Mouse (Mus musculus) heart, postnatal 0 days (tissue): ENCODE measurements around the gene Ppp2r1b. TPM values are rescaled to one million over a fixed set of nuclear protein-coding genes. Genes with fewer than 3 reads are reported as not detected.
A peak's percentile ranks its signal among the peaks of the same experiment; 100 is the strongest.

Source experiments
- ATAC-seq: fragments of 200-750 bp; cut with Nextera tagmentation; 2 replicates; pipeline ENCODE4 v1.8.0; 2017; ENCODE audit warnings: low read depth, moderate number of reproducible peaks, moderate library complexity; ENCODE audit not compliant: insufficient read depth
- DNase-seq: peaks from one replicate; pipeline ENCODE4 v3.0.0-alpha.2; 2016; ENCODE audit warnings: low spot score
- H3K27ac ChIP-seq: fragments of 300-500 bp; sonication (generic); 2 replicates; pipeline ENCODE4 v1.5.1; 2014; ENCODE audit warnings: low read depth, mild to moderate bottlenecking
- H3K27me3 ChIP-seq: fragments of 300-500 bp; sonication (generic); 2 replicates; pipeline ENCODE4 v1.6.1; 2014; ENCODE audit warnings: low read length, mixed read lengths; ENCODE audit not compliant: control insufficient read depth, insufficient read depth
- H3K36me3 ChIP-seq: fragments of 300-500 bp; sonication (generic); replicated peaks from 2 replicates; pipeline ENCODE4 v1.6.1; 2014; ENCODE audit warnings: low read length, mixed read lengths; ENCODE audit not compliant: control insufficient read depth, insufficient read depth
- H3K4me1 ChIP-seq: fragments of 300-500 bp; sonication (generic); 2 replicates; pipeline ENCODE4 v1.6.1; 2014; ENCODE audit warnings: antibody characterized with exemption; ENCODE audit not compliant: control insufficient read depth, insufficient read depth
- H3K4me2 ChIP-seq: fragments of 300-500 bp; sonication (generic); 2 replicates; pipeline ENCODE4 v1.6.1; 2014; ENCODE audit warnings: low read depth, mild to moderate bottlenecking, low read length, moderate library complexity
- H3K4me3 ChIP-seq: fragments of 300-500 bp; sonication (generic); 2 replicates; pipeline ENCODE4 v1.5.1; 2014; ENCODE audit warnings: low read depth, low read length
- H3K9ac ChIP-seq: fragments of 300-500 bp; sonication (generic); replicated peaks from 2 replicates; pipeline ENCODE4 v1.6.1; 2014; ENCODE audit warnings: low read depth, low read length, mixed read lengths
- H3K9me3 ChIP-seq: fragments of 300-500 bp; sonication (generic); replicated peaks from 2 replicates; pipeline ENCODE4 v1.6.1; 2016; ENCODE audit warnings: low read length; ENCODE audit not compliant: control insufficient read depth
- CTCF ChIP-seq: IDR thresholded peaks from 2 replicates; pipeline ENCODE4 v1.5.1; 2016; ENCODE audit warnings: antibody characterized with exemption, control low read depth, low read depth
- EP300 ChIP-seq: IDR thresholded peaks from 2 replicates; pipeline ENCODE4 v1.6.1; 2016; ENCODE audit warnings: antibody characterized with exemption, low read depth
- WGBS: fragments of 180-500 bp; shearing (Covaris S2); extraction: QIAGEN DNeasy Blood & Tissue Kit; methylation state at CpG from one replicate; pipeline ENCODE4 v1.1.7; 2014; 5-methylcytosine and 5-hydroxymethylcytosine counted together
- polyA plus RNA-seq: library from polyadenylated mRNA; unstranded; fragments of >200 nt; fragmentation: Nextera tagmentation; extraction: Ambion mirVana; gene quantifications from 2 replicates; pipeline ENCODE4 v1.2.1, GENCODE M21; 2015
- total RNA-seq: library from RNA; depleted of rRNA; stranded (reverse); fragments of >200 nt; gene quantifications from 2 replicates; pipeline ENCODE4 v1.2.3, GENCODE M21; 2014; ENCODE audit warnings: low replicate concordance

Gene Ppp2r1b
- total and polyA plus RNA-seq, 2 experiments from 2014 or later = 15.3 to 17.8 TPM

- Histone ChIP-seq H3K4me2 (no peak overlapping the region), H3K36me3 (peaks cover 43% of the 10 kb centered on the region), H3K9me3 (no peaks in the 10 kb centered on the region), H3K9ac (no peak overlapping the region), H3K4me1 (peaks cover 24% of the 10 kb centered on the region), H3K4me3 (no peak overlapping the region), H3K27me3 (no peaks in the 10 kb centered on the region), H3K27ac (no peak overlapping the region)
- DNase-seq (no peak), ATAC-seq (no peak)
- WGBS = 83% methylated on average over 18 of the region's 18 CpGs
- TF ChIP-seq EP300 (no peak), CTCF (no peak)
Observed at GRCm38 (mm10) chr9:50861119-50861839, 16.2 kb downstream of the Ppp2r1b start.

- Histone ChIP-seq H3K9me3 (no peaks in the 10 kb centered on the region), H3K4me1 (peaks cover 14% of the 10 kb centered on the region), H3K36me3 (peaks cover 68% of the 10 kb centered on the region), H3K4me2 (no peak overlapping the region), H3K27me3 (no peaks in the 10 kb centered on the region), H3K9ac (no peak overlapping the region), H3K4me3 (no peak overlapping the region), H3K27ac (peak overlapping the region; percentile 90)
- TF ChIP-seq CTCF = no peak
- TF ChIP-seq EP300 = no peak
- WGBS = 55% methylated on average over 4 of the region's 4 CpGs
- DNase-seq = no peak
- no peak for ATAC-seq
Observed at GRCm38 (mm10) chr9:50863824-50864223, 18.7 kb downstream of the Ppp2r1b start.

- Histone ChIP-seq H3K9ac (no peak overlapping the region), H3K4me1 (peaks cover 14% of the 10 kb centered on the region), H3K4me2 (peak overlapping the region; percentile 45), H3K27ac (peak overlapping the region; percentile 90), H3K4me3 (no peak overlapping the region), H3K9me3 (no peaks in the 10 kb centered on the region), H3K27me3 (no peaks in the 10 kb centered on the region), H3K36me3 (peaks cover 68% of the 10 kb centered on the region)
- TF ChIP-seq CTCF (no peak), EP300 (no peak)
- 34% methylated on average over 5 of the region's 5 CpGs for WGBS
- ATAC-seq (peak; percentile 90), DNase-seq (peak; percentile 83)
Observed at GRCm38 (mm10) chr9:50864877-50865276, 19.8 kb downstream of the Ppp2r1b start.

GRCm38 (mm10) chr9:50865803-50866202 is 20.7 kb downstream of the Ppp2r1b start:
- Histone ChIP-seq H3K9me3 (no peaks in the 10 kb centered on the region), H3K36me3 (peaks cover 69% of the 10 kb centered on the region), H3K4me3 (no peak overlapping the region), H3K9ac (no peak overlapping the region), H3K4me1 (peaks cover 14% of the 10 kb centered on the region), H3K27ac (peak overlapping the region; percentile 90; the same call in 1 of the 2 replicates), H3K27me3 (no peaks in the 10 kb centered on the region), H3K4me2 (no peak overlapping the region)
- no peak for ATAC-seq
- TF ChIP-seq CTCF = no peak
- no peak for TF ChIP-seq EP300
- 63% methylated on average over 8 of the region's 8 CpGs for WGBS
- no peak for DNase-seq

- no peak for TF ChIP-seq EP300
- TF ChIP-seq CTCF = no peak
- peaks cover 60% of the 10 kb centered on the region for H3K36me3 ChIP-seq
- 93% methylated on average over 6 of the region's 6 CpGs for WGBS
- H3K4me3 ChIP-seq = no peak overlapping the region
- ATAC-seq = no peak
- peaks cover 14% of the 10 kb centered on the region for H3K4me1 ChIP-seq
- no peak overlapping the region for H3K9ac ChIP-seq
- no peak overlapping the region for H3K27ac ChIP-seq
- no peaks in the 10 kb centered on the region for H3K27me3 ChIP-seq
- no peaks in the 10 kb centered on the region for H3K9me3 ChIP-seq
- no peak overlapping the region for H3K4me2 ChIP-seq
- no peak for DNase-seq
Observed at GRCm38 (mm10) chr9:50867015-50867414, 21.9 kb downstream of the Ppp2r1b start.

GRCm38 (mm10) chr9:50868182-50868581 is 23.1 kb downstream of the Ppp2r1b start:
- whole genome bisulfite sequencing = 74% methylated on average over 2 of the region's 2 CpGs

More at GRCm38 (mm10) chr9:50868182-50868581, 23.1 kb downstream of the Ppp2r1b start:
- DNase-seq (no peak), ATAC-seq (no peak)
- Histone ChIP-seq H3K9me3 (no peaks in the 10 kb centered on the region), H3K4me2 (no peak overlapping the region), H3K27me3 (no peaks in the 10 kb centered on the region), H3K4me1 (peaks cover 14% of the 10 kb centered on the region), H3K4me3 (no peak overlapping the region), H3K27ac (no peak overlapping the region), H3K36me3 (peaks cover 56% of the 10 kb centered on the region), H3K9ac (no peak overlapping the region)
- no peak for TF ChIP-seq EP300
- no peak for TF ChIP-seq CTCF
